Mouse (Mus musculus) intestine, postnatal 0 days (tissue): ENCODE measurements around the gene Pnp. TPM values are rescaled to one million over a fixed set of nuclear protein-coding genes. Genes with fewer than 3 reads are reported as not detected.
"Not testable (repeated sequence)": the region's sequence is repeated elsewhere in the genome, so short reads cannot be mapped to it uniquely, and the experiment has no call there.

Experiments used
- ATAC-seq: fragments of 200-750 bp; cut with Nextera tagmentation; 2 replicates; pipeline ENCODE4 v1.8.0; 2017; ENCODE audit warnings: mild to moderate bottlenecking, moderate TSS enrichment, moderate library complexity
- H3K27ac ChIP-seq: fragments of 300-500 bp; sonication (generic); 2 replicates; pipeline ENCODE4 v1.5.1; 2014; ENCODE audit warnings: mild to moderate bottlenecking, low read depth, low read length, moderate library complexity
- H3K27me3 ChIP-seq: fragments of 300-500 bp; sonication (generic); replicated peaks from 2 replicates; pipeline ENCODE4 v1.6.1; 2014; ENCODE audit warnings: low read length, mixed read lengths; ENCODE audit not compliant: control insufficient read depth, insufficient read depth
- H3K36me3 ChIP-seq: fragments of 300-500 bp; sonication (generic); 2 replicates; pipeline ENCODE4 v1.6.1; 2014; ENCODE audit warnings: mild to moderate bottlenecking, moderate library complexity; ENCODE audit not compliant: control insufficient read depth, insufficient read depth
- H3K4me1 ChIP-seq: fragments of 300-500 bp; sonication (generic); replicated peaks from 2 replicates; pipeline ENCODE4 v1.6.1; 2014; ENCODE audit warnings: antibody characterized with exemption, low read length, mixed read lengths; ENCODE audit not compliant: control insufficient read depth, insufficient read depth
- H3K4me2 ChIP-seq: fragments of 300-500 bp; sonication (generic); replicated peaks from 2 replicates; pipeline ENCODE4 v1.6.1; 2014; ENCODE audit warnings: low read depth, mild to moderate bottlenecking, moderate library complexity
- H3K4me3 ChIP-seq: fragments of 300-500 bp; sonication (generic); 2 replicates; pipeline ENCODE4 v1.5.1; 2014; ENCODE audit warnings: low read depth, low read length
- H3K9ac ChIP-seq: fragments of 300-500 bp; sonication (generic); 2 replicates; pipeline ENCODE4 v1.6.1; 2014; ENCODE audit warnings: mild to moderate bottlenecking, low read depth, low read length
- H3K9me3 ChIP-seq: fragments of 300-500 bp; sonication (generic); 2 replicates; pipeline ENCODE4 v1.6.1; 2016; ENCODE audit warnings: mixed run types; ENCODE audit not compliant: control insufficient read depth
- CTCF ChIP-seq: sonication (generic); IDR thresholded peaks from 2 replicates; pipeline ENCODE4 v1.5.1; 2016; ENCODE audit warnings: low read depth, mild to moderate bottlenecking, control low read depth, antibody characterized with exemption, moderate library complexity
- WGBS: fragments of 180-500 bp; shearing (Covaris S2); extraction: QIAGEN DNeasy Blood & Tissue Kit; methylation state at CpG from one replicate; pipeline ENCODE4 v1.1.7; 2014; 5-methylcytosine and 5-hydroxymethylcytosine counted together
- polyA plus RNA-seq: library from polyadenylated mRNA; unstranded; fragments of >200 nt; fragmentation: Nextera tagmentation; extraction: Ambion mirVana; gene quantifications from 2 replicates; pipeline ENCODE4 v1.2.1, GENCODE M21; 2015

Pnp gene
- polyA plus RNA-seq, 1 experiment from 2014 or later = 138 TPM

GRCm38 (mm10) chr14:50895985-50896746 is 34.7 kb upstream of the Pnp start:
- ATAC-seq = peak; percentile 23; the same call in 1 of the 2 replicates

GRCm38 (mm10) chr14:50896747-50897373 is 34.0 kb upstream of the Pnp start:
- Histone ChIP-seq H3K4me3 (peak overlapping the region; percentile 35), H3K36me3 (no peaks in the 10 kb centered on the region), H3K27me3 (no peaks in the 10 kb centered on the region), H3K4me2 (peak overlapping the region; percentile 76), H3K9me3 (no peaks in the 10 kb centered on the region), H3K27ac (no peak overlapping the region), H3K9ac (0 out of 2 replicates have a peak overlapping the region, but pooled peaks have one; percentile 34), H3K4me1 (no peaks in the 10 kb centered on the region; the same call in 1 of the 2 replicates)
- ATAC-seq = no peak
- no peak for TF ChIP-seq CTCF
- 25% methylated on average over 23 of the region's 23 CpGs for WGBS

More at GRCm38 (mm10) chr14:50895985-50896746, 34.7 kb upstream of the Pnp start:
- 0 out of 2 replicates have a peak overlapping the region, but pooled peaks have one; percentile 34 for H3K9ac ChIP-seq
- H3K4me3 ChIP-seq = peak overlapping the region; percentile 35
- no peaks in the 10 kb centered on the region for H3K27me3 ChIP-seq
- H3K4me1 ChIP-seq = no peaks in the 10 kb centered on the region; the same call in 1 of the 2 replicates
- H3K9me3 ChIP-seq = no peaks in the 10 kb centered on the region
- peak overlapping the region; percentile 76 for H3K4me2 ChIP-seq
- no peak for TF ChIP-seq CTCF
- no peak overlapping the region for H3K27ac ChIP-seq
- H3K36me3 ChIP-seq = no peaks in the 10 kb centered on the region
- 12% methylated on average over 19 of the region's 19 CpGs for WGBS

GRCm38 (mm10) chr14:50897374-50897765 is 33.5 kb upstream of the Pnp start, which contains the start of gene Klhl33:
TSS of gene Klhl33 (minus strand) at chr14:50897507.
- Histone ChIP-seq H3K4me2 (peak within 1 kb of the TSS; percentile 76), H3K36me3 (no peaks in the 10 kb centered on the region), H3K4me1 (no peaks in the 10 kb centered on the region; the same call in 1 of the 2 replicates), H3K9me3 (no peaks in the 10 kb centered on the region), H3K4me3 (peak within 1 kb of the TSS; percentile 35), H3K27me3 (no peaks in the 10 kb centered on the region), H3K27ac (no peak within 1 kb of the TSS), H3K9ac (0 out of 2 replicates have a peak within 1 kb of the TSS, but pooled peaks have one; percentile 34)
- TF ChIP-seq CTCF = no peak
- 67% methylated on average over 7 of the region's 7 CpGs for WGBS
- no peak for ATAC-seq

- H3K27me3 ChIP-seq, H3K36me3 ChIP-seq, H3K9ac ChIP-seq, H3K4me3 ChIP-seq, ATAC-seq, H3K4me2 ChIP-seq, H3K27ac ChIP-seq, H3K9me3 ChIP-seq, H3K4me1 ChIP-seq: not testable (repeated sequence)
- 90% methylated on average over 2 of the region's 2 CpGs for WGBS
Observed at GRCm38 (mm10) chr14:50897992-50898391, 32.9 kb upstream of the Pnp start.

GRCm38 (mm10) chr14:50903973-50904827 is 26.7 kb upstream of the Pnp start:
- H3K9me3 ChIP-seq = no peaks in the 10 kb centered on the region
- peak overlapping the region; percentile 45 for H3K9ac ChIP-seq
- no peaks in the 10 kb centered on the region for H3K4me1 ChIP-seq
- TF ChIP-seq CTCF = peak; percentile 80
- H3K27ac ChIP-seq = no peak overlapping the region
- peak overlapping the region; percentile 86 for H3K4me2 ChIP-seq
- 7% methylated on average over 26 of the region's 26 CpGs for WGBS
- H3K36me3 ChIP-seq = no peaks in the 10 kb centered on the region
- ATAC-seq = peak; percentile 78
- H3K27me3 ChIP-seq = no peaks in the 10 kb centered on the region
- peak overlapping the region; percentile 47 for H3K4me3 ChIP-seq

GRCm38 (mm10) chr14:50904828-50905129 is 26.1 kb upstream of the Pnp start:
- Histone ChIP-seq H3K27me3 (no peaks in the 10 kb centered on the region), H3K9me3 (no peaks in the 10 kb centered on the region), H3K4me2 (no peak overlapping the region), H3K9ac (no peak overlapping the region), H3K36me3 (no peaks in the 10 kb centered on the region), H3K4me3 (no peak overlapping the region), H3K27ac (no peak overlapping the region), H3K4me1 (no peaks in the 10 kb centered on the region)
- 90% methylated on average over 4 of the region's 4 CpGs for WGBS
- TF ChIP-seq CTCF = no peak
- ATAC-seq = no peak

- ATAC-seq, H3K27ac ChIP-seq, H3K27me3 ChIP-seq, H3K36me3 ChIP-seq, H3K9me3 ChIP-seq, H3K4me1 ChIP-seq, H3K4me2 ChIP-seq, H3K4me3 ChIP-seq, H3K9ac ChIP-seq: not testable (repeated sequence)
Observed at GRCm38 (mm10) chr14:50905327-50905726, 25.6 kb upstream of the Pnp start.
